Mouse (Mus musculus): Measurements from ENCODE around the gene Tmem108. TPM values are rescaled to one million over a fixed set of nuclear protein-coding genes. Genes with fewer than 3 reads are reported as not detected.
A peak's percentile ranks its signal among the peaks of the same experiment; 100 is the strongest.

Gene Tmem108
- polyA plus RNA-seq (2014; fragmentation: Nextera tagmentation; extraction: Ambion mirVana), result 14.2 and 17.3 TPM in 2 replicates

DNA sequence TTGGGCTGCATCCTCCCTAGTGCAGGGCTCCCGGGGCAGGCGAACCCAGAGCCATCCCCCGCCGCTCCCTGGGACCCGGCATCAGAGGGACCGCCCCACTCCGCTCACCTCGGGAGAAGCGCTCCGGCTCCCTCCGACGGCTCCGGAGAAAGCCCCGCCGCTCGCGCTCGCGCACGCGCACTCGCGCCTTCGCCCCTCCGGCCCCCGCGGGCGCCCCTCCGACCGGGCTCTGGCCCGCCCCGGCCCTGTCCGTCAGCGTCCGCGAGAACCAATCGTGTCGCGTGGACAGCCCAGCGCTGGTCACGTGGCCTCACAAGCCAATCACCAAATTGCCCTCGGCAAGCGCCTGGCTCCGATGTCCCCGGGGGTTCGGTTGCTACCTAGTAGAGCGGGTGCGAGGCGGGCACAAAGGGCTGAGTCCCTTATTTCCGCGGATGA, at the start of gene Tmem108:
Tmem108 (minus strand) TSS at position 191 of the 438 bp plus-strand sequence.
- DNase-seq (ENCODE audit: low spot score) (peak; percentile 96), ATAC-seq (replicated peaks; ENCODE audit: insufficient number of reproducible peaks, low FRiP score, low TSS enrichment, low read depth) (peak; percentile 93)
- H3K36me3 ChIP-seq (replicated peaks; ENCODE audit: control insufficient read depth, insufficient read depth, low read depth, low read length), result no peaks in the 10 kb centered on the region
- WGBS, result under 1% methylated on average over 43 of the region's 51 CpGs
- no peaks in the 10 kb centered on the region for H3K9me3 ChIP-seq (replicated peaks; ENCODE audit: control insufficient read depth, low read length)
- H3K4me1 ChIP-seq (ENCODE audit: control insufficient read depth, insufficient read depth, low read length), result no peaks in the 10 kb centered on the region
- H3K4me3 ChIP-seq (ENCODE audit: low read depth, low read length), result peak within 1 kb of the TSS; percentile 61
- H3K27ac ChIP-seq (replicated peaks; ENCODE audit: low read depth, low read length), result no peak within 1 kb of the TSS
- H3K9ac ChIP-seq (replicated peaks; ENCODE audit: low read length), result peak within 1 kb of the TSS; percentile 70
- H3K27me3 ChIP-seq (ENCODE audit: control insufficient read depth, insufficient read depth, low read length), result no peaks in the 10 kb centered on the region; the same call in 1 of the 2 replicates
- peak within 1 kb of the TSS; percentile 95 for H3K4me2 ChIP-seq (ENCODE audit: low read depth, low read length)

DNA sequence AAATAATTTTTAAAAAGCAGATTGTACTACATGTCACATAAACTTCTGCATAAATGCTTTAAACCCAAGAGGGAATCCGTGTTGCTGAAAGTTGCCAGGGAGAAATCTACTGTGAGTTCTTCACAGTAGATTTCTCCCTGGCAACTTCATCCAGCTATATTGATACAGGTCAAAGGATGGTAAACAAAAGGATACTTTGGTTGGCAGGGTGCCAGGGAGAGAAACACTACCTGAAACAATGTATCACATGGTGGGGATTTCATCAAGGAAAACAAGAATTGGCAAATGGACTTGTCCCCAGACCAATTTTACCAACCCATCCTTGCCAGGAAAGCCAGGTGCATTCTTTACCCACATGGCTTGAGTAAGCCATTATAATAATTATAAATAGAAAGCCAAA, 27.4 kb upstream of the Tmem108 start:
- ATAC-seq (replicated peaks; ENCODE audit: insufficient number of reproducible peaks, low FRiP score, low TSS enrichment, low read depth), result no peak
- H3K4me2 ChIP-seq (ENCODE audit: low read depth, low read length), result no peak overlapping the region
- no peaks in the 10 kb centered on the region for H3K27me3 ChIP-seq (ENCODE audit: control insufficient read depth, insufficient read depth, low read length)
- no peaks in the 10 kb centered on the region for H3K36me3 ChIP-seq (replicated peaks; ENCODE audit: control insufficient read depth, insufficient read depth, low read depth, low read length)
- 72% methylated on average over 1 of the region's 1 CpGs for WGBS
- no peak overlapping the region for H3K4me3 ChIP-seq (ENCODE audit: low read depth, low read length)
- no peak for DNase-seq (ENCODE audit: low spot score)
- no peak overlapping the region for H3K9ac ChIP-seq (replicated peaks; ENCODE audit: low read length)
- no peaks in the 10 kb centered on the region for H3K9me3 ChIP-seq (replicated peaks; ENCODE audit: control insufficient read depth, low read length)
- H3K4me1 ChIP-seq (ENCODE audit: control insufficient read depth, insufficient read depth, low read length), result no peaks in the 10 kb centered on the region
- H3K27ac ChIP-seq (replicated peaks; ENCODE audit: low read depth, low read length), result no peak overlapping the region

DNA sequence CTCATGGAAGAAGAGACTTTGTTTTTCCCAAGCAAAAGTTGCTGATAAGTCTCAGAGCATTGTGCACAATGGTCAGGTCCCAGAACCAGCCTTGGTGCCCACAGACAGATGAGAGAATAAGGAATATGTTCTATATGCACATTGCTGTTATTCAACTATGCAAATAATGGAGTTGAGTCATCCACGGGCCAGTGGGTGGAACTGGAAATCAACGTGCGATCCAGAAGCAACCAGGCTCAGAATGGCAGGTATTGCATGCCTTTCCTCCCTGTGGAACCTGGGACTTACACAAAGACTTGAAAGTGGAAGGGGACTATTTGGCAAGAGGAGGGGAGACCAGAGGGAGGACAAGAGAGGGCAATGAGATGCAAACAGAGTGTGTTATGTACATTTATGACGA, 22.5 kb upstream of the Tmem108 start:
- Histone ChIP-seq H3K4me2 (ENCODE audit: low read depth, low read length) (no peak overlapping the region), H3K36me3 (replicated peaks; ENCODE audit: control insufficient read depth, insufficient read depth, low read depth, low read length) (no peaks in the 10 kb centered on the region), H3K27me3 (ENCODE audit: control insufficient read depth, insufficient read depth, low read length) (no peaks in the 10 kb centered on the region), H3K9me3 (replicated peaks; ENCODE audit: control insufficient read depth, low read length) (no peaks in the 10 kb centered on the region), H3K27ac (replicated peaks; ENCODE audit: low read depth, low read length) (no peak overlapping the region), H3K9ac (replicated peaks; ENCODE audit: low read length) (no peak overlapping the region), H3K4me1 (ENCODE audit: control insufficient read depth, insufficient read depth, low read length) (no peaks in the 10 kb centered on the region), H3K4me3 (ENCODE audit: low read depth, low read length) (no peak overlapping the region)
- WGBS, result 90% methylated on average over 4 of the region's 4 CpGs
- no peak for DNase-seq (ENCODE audit: low spot score)
- ATAC-seq (replicated peaks; ENCODE audit: insufficient number of reproducible peaks, low FRiP score, low TSS enrichment, low read depth), result no peak

DNA sequence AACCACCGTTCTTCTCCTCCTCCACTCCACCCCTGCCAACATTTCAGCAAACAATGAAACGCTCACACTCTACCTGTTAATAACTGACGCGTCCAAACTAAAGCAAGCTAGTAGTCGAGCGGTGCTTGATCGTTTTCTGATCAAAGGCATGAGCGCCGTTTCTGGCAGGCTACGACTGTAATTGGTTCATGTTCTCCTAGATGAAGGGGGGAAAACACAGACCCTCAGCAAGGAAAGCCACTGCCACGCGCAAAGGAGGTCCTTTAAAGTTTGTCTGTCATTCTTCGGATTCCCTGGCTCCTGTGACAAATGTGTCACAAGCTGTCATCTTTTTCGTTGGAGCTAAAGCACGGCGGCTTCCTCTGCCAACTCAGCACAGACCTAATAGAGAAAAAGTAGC, 21.6 kb upstream of the Tmem108 start:
- H3K27me3 ChIP-seq (ENCODE audit: control insufficient read depth, insufficient read depth, low read length), result no peaks in the 10 kb centered on the region
- DNase-seq (ENCODE audit: low spot score) (no peak), ATAC-seq (replicated peaks; ENCODE audit: insufficient number of reproducible peaks, low FRiP score, low TSS enrichment, low read depth) (no peak)
- no peak overlapping the region for H3K9ac ChIP-seq (replicated peaks; ENCODE audit: low read length)
- 72% methylated on average over 16 of the region's 16 CpGs for WGBS
- no peaks in the 10 kb centered on the region for H3K9me3 ChIP-seq (replicated peaks; ENCODE audit: control insufficient read depth, low read length)
- no peaks in the 10 kb centered on the region for H3K4me1 ChIP-seq (ENCODE audit: control insufficient read depth, insufficient read depth, low read length)
- H3K4me2 ChIP-seq (ENCODE audit: low read depth, low read length), result no peak overlapping the region
- H3K4me3 ChIP-seq (ENCODE audit: low read depth, low read length), result no peak overlapping the region
- no peaks in the 10 kb centered on the region for H3K36me3 ChIP-seq (replicated peaks; ENCODE audit: control insufficient read depth, insufficient read depth, low read depth, low read length)
- no peak overlapping the region for H3K27ac ChIP-seq (replicated peaks; ENCODE audit: low read depth, low read length)

DNA sequence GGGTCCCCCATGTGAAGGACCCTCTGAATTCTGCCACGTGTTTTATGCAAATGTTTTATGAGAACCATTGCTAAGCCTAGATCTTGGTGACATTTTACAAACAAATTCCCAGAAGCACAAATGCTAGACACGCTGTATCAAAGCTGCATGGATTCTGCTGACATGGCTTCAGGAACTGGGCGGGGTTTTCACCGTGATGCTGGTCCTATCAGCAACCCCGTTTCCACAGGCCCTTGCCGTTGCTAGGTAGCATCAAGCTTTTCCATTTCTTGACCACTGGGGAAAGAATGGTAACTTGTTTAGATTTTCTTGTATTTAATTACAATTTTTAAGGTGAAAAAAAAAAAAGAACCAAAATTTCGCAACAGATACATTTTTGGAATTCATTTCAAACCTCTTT, 20.7 kb upstream of the Tmem108 start:
- no peak for DNase-seq (ENCODE audit: low spot score)
- H3K36me3 ChIP-seq (replicated peaks; ENCODE audit: control insufficient read depth, insufficient read depth, low read depth, low read length), result no peaks in the 10 kb centered on the region
- no peak for ATAC-seq (replicated peaks; ENCODE audit: insufficient number of reproducible peaks, low FRiP score, low TSS enrichment, low read depth)
- no peak overlapping the region for H3K4me3 ChIP-seq (ENCODE audit: low read depth, low read length)
- 79% methylated on average over 7 of the region's 7 CpGs for WGBS
- H3K27me3 ChIP-seq (ENCODE audit: control insufficient read depth, insufficient read depth, low read length), result no peaks in the 10 kb centered on the region
- H3K27ac ChIP-seq (replicated peaks; ENCODE audit: low read depth, low read length), result no peak overlapping the region
- H3K9me3 ChIP-seq (replicated peaks; ENCODE audit: control insufficient read depth, low read length), result no peaks in the 10 kb centered on the region
- H3K4me1 ChIP-seq (ENCODE audit: control insufficient read depth, insufficient read depth, low read length), result no peaks in the 10 kb centered on the region
- no peak overlapping the region for H3K9ac ChIP-seq (replicated peaks; ENCODE audit: low read length)
- H3K4me2 ChIP-seq (ENCODE audit: low read depth, low read length), result no peak overlapping the region

DNA sequence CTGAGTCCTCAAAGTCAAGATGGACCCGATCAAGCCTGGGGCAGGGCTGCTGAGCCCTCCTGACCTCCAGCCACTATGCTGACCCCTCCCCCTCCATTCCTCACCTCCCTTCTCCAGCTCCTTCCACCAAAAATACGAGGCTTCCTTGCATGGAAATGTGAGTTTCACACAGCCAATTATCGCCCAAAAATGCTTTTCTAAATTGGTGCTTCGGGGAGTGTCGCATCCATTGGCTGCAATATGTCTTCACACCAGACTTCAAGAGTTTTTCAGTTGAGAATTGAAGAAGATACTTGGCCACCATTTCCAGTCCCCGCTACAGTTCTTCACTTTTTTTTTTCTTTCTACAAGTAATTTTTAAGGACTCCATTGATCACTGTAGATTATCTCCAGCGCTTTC, 19.8 kb upstream of the Tmem108 start:
- WGBS, result 72% methylated on average over 7 of the region's 7 CpGs
- ATAC-seq (replicated peaks; ENCODE audit: insufficient number of reproducible peaks, low FRiP score, low TSS enrichment, low read depth), result no peak
- Histone ChIP-seq H3K4me1 (ENCODE audit: control insufficient read depth, insufficient read depth, low read length) (no peaks in the 10 kb centered on the region), H3K36me3 (replicated peaks; ENCODE audit: control insufficient read depth, insufficient read depth, low read depth, low read length) (no peaks in the 10 kb centered on the region), H3K27me3 (ENCODE audit: control insufficient read depth, insufficient read depth, low read length) (no peaks in the 10 kb centered on the region), H3K9me3 (replicated peaks; ENCODE audit: control insufficient read depth, low read length) (no peaks in the 10 kb centered on the region), H3K9ac (replicated peaks; ENCODE audit: low read length) (no peak overlapping the region), H3K4me2 (ENCODE audit: low read depth, low read length) (no peak overlapping the region), H3K27ac (replicated peaks; ENCODE audit: low read depth, low read length) (no peak overlapping the region), H3K4me3 (ENCODE audit: low read depth, low read length) (no peak overlapping the region)
- DNase-seq (ENCODE audit: low spot score), result no peak

DNA sequence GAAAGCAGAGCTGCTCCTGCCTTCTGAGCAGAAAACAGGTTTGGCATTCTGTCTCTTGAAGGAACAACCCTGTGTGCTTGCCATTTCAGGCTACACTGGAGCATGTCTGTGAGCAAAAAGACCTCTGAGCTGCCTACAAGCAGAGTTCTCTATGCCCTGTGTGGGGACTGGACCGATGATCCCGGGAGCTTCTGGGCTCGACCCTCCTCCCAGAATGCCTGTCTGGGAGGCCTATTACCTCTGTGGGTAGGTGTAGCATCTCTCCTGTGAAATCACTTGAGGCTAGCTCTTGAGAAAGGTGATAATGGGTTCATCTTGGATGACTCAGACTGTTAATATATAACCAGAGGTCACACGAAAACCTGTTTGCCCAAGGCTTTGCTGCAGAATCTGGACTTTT, 19.0 kb upstream of the Tmem108 start:
- Histone ChIP-seq H3K9me3 (replicated peaks; ENCODE audit: control insufficient read depth, low read length) (no peaks in the 10 kb centered on the region), H3K9ac (replicated peaks; ENCODE audit: low read length) (no peak overlapping the region), H3K4me1 (ENCODE audit: control insufficient read depth, insufficient read depth, low read length) (no peaks in the 10 kb centered on the region), H3K36me3 (replicated peaks; ENCODE audit: control insufficient read depth, insufficient read depth, low read depth, low read length) (no peaks in the 10 kb centered on the region), H3K27ac (replicated peaks; ENCODE audit: low read depth, low read length) (no peak overlapping the region), H3K27me3 (ENCODE audit: control insufficient read depth, insufficient read depth, low read length) (no peaks in the 10 kb centered on the region), H3K4me2 (ENCODE audit: low read depth, low read length) (no peak overlapping the region), H3K4me3 (ENCODE audit: low read depth, low read length) (no peak overlapping the region)
- DNase-seq (ENCODE audit: low spot score), result no peak
- 89% methylated on average over 4 of the region's 4 CpGs for WGBS
- no peak for ATAC-seq (replicated peaks; ENCODE audit: insufficient number of reproducible peaks, low FRiP score, low TSS enrichment, low read depth)

DNA sequence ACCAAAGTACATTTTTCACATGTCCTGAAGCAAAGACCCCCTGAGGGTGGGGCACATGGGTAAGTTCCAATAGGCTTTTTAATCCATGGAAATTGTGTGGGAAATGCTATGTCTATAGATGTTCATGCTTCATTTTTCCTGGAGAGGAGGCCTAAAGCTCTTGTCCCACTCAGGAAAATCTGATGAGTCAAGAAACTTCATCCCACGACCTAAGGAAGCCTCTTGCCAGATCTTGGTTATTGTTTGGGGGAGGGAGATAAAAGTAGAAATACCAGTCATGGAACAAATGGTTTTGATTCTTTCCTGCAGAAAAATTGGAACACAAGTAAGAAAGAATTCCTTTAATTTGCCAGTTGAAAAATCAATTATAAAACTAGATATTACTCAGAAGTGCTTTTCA, 16.5 kb upstream of the Tmem108 start:
- Histone ChIP-seq H3K27ac (replicated peaks; ENCODE audit: low read depth, low read length) (no peak overlapping the region), H3K9ac (replicated peaks; ENCODE audit: low read length) (no peak overlapping the region), H3K9me3 (replicated peaks; ENCODE audit: control insufficient read depth, low read length) (no peaks in the 10 kb centered on the region), H3K36me3 (replicated peaks; ENCODE audit: control insufficient read depth, insufficient read depth, low read depth, low read length) (no peaks in the 10 kb centered on the region), H3K4me1 (ENCODE audit: control insufficient read depth, insufficient read depth, low read length) (no peaks in the 10 kb centered on the region), H3K4me3 (ENCODE audit: low read depth, low read length) (no peak overlapping the region), H3K27me3 (ENCODE audit: control insufficient read depth, insufficient read depth, low read length) (no peaks in the 10 kb centered on the region), H3K4me2 (ENCODE audit: low read depth, low read length) (no peak overlapping the region)
- no peak for DNase-seq (ENCODE audit: low spot score)
- WGBS, result 68% methylated on average over 1 of the region's 1 CpGs
- ATAC-seq (replicated peaks; ENCODE audit: insufficient number of reproducible peaks, low FRiP score, low TSS enrichment, low read depth), result no peak
